Mouse (Mus musculus) telencephalon, adult 2 months (tissue): Measurements from ENCODE around the gene Rprd1b.

Source experiments
- DNase-seq: peaks from one replicate; pipeline ENCODE4 v3.0.0-alpha.2; 2011; ENCODE audit warnings: low read depth, low spot score

The Rprd1b gene

DNA sequence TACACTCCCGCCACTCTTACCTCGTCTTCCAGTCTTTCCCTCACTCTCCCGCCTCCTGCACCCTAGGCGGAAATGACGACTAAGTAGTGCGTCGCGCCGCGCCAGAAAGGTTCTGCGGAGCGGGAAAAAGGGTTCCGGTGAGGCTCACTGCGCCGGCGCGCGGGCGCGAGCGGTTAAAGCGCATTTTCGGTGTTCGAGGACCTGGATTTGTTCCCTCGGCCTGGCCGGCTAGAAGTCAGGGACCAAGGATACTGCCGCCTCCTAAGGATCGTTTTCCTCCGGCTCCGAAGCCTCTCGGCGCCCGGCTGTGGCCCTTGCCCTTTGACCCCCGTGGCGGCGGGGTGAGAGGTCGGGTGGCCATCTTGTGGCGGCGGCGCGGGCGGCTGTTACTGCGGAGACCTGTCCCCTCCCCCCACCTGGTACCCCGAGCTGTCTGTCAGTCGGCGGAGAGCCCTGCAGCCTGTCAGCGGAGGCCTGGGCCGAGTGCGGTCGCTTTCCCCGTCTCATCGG lies at the start of gene Rprd1b, which contains the start of gene Tti1:
Gene Rprd1b, plus strand, starts transcription at position 144 of the 510 bp plus-strand sequence.
Gene Tti1, minus strand, starts transcription at position 80 of the 510 bp plus-strand sequence.
- DNase-seq, result peak; percentile 89

DNA sequence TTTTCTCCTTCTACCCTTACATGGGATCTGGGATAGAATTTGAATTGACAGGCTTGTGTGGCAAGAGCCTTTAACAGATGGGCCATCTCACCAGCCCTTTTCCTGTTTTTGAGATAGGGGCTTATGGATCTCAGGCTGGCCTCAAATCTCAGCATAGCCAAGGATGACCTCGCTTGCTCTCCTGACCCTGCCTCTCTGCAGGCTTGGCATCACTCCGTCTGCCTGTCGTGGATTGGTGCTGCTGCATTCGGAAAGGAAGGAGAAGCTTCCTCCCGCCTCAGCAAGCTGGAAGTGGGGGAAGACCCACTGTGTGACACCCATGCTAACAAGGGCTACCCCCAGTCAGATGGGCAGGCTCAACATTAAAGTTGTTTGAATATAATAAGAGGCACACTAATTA lies 49.1 kb upstream of the Rprd1b start:
- no peak for DNase-seq

DNA sequence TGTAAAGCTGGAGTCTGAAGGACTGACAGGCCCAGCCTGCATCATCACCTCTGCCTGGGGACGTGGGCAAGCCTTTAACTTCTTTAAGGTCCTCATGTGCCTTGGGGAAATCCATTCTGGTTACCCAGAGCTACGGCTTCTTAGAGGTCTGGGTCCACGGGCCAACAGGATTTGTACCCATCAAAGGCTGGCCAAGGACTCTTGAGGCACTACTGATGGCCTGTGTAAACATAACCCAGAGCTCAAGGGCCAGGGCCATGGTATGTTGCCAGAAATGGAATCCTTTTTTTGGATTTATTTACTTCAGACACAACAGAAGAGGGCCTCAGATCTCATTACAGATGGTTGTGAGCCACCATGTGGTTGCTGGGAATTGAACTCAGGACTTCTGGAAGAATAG lies 45.6 kb upstream of the Rprd1b start:
- DNase-seq, result no peak

DNA sequence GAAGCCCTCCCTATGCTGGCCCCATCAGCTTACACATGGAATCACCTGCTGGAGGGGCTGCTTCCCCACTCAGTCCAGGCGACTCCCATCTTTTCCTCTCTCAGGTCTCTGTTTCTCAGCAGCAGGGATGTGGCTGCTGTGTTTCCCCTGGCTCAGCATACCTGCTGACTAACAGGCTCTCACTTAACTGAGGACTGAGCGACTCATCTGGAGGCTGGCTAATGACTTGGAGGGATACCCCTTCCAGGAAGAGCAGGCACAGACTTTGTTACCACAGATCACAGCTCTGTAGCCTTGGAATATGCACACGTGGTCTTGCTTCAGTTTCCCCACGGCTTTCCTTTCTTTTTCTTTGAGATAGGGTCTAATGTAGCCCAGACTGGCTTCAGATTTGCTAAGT lies 45.0 kb upstream of the Rprd1b start:
- DNase-seq, result no peak

DNA sequence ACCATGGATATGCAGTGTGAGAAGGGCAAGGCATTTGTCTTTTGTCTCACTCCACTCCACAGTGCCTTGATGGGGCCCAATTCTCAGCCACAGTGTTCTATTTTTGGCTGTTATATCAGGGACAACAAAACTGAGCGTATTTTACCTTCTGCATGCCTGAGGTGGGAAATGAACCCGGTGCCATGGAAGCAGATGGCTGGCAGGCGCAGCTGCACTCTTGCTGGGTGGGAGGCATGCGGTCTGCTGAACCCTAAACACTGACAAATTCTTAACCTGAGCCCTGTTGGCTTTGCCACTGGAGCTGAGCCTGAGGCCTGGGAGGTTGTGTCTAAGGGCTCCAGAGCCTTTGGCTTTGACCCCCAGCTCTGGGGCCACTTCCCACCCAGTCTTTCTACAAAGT lies 42.7 kb upstream of the Rprd1b start:
- DNase-seq, result no peak

DNA sequence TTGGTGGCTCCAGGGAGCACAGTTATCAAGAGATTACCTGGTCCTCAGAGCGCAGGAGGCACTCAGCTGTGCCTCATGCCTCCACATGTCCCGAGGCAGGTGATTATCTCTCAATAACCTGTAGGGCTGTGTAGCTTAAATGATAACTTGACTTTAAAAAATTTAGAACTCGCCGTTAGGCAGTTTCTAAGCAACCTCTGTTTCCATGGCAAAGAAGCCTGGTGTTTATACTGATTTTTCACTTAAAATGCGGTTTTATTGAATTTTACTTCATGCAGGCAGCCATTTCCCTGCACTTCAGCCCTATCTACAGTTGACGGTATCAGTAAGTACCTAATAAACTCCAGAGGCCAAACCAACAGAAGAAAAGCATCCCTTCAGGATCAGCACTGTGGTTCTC lies 42.1 kb upstream of the Rprd1b start:
- no peak for DNase-seq

DNA sequence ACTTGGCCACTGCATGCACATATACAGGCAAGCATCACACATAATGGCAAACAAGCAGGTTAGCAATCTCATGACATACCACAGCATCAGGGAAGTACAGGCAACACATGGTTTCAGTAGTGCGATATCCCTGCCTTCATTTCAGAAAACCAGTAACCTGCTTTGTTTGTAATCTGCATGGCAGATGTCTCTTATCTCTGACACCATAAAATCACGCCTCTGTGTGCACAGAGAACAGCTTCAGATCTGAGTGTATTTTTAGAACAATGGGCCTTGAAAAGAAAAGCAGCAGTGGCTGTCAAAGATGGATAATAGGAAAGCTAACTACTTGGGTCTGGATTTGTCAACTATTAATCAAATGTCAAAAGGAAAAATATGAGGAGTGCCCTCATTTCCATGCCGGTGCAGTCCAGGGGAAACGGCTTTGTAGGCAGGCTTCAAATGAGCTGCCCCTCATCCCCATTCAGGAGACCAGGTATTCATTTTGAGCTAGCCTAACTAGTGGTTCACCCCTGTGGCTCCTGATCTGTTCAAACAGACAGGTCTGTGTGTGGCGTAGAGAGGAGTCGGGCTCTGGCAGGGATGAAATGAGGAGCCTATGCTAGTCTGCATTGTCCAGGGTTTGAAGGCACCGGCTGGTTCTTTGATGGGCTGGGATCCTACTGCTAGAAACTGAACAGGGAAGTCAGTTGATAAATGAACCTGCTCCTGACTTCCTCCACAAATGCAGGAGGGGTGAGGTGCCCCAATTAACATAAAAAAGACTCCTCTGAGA lies 39.7 kb upstream of the Rprd1b start:
- DNase-seq, result no peak

DNA sequence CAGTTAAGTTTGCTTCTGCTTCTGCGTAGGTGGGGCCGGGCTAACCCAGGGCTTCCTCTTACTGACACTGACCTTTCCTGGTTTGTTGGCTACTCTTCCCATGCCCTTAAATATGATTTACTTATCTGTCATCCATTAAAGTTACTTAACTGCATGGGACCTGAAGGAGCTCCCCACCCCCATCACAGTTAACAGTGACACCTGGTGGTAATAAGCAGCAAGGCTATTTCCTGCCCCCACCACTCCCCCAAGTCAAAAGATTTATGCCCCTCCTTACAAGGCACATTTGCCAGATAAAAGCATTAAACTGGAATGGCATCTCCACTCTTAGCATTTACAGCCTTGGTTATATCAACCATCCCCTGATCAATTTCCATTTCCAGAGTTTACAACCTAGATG lies 38.4 kb upstream of the Rprd1b start:
- no peak for DNase-seq

DNA sequence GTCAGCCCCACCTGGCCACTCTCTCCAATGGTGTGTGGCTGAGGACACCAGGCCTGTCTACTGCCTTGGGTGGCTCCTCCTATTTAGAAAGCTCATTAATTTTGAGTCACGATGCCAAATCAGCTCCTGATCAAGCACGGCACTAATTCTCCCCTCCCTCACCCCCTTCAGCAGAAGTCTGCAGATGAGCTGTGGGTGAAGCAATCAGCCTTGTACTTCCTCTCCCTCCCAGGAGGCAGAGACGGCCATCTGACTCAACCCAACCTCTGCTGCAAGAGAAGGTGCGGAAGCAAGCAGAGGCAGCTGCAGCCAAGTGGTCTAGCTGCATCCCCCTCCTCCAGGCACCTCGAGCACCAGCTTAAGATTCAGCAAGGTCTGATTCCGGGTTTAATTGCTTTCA lies 37.3 kb upstream of the Rprd1b start:
- DNase-seq, result no peak

DNA sequence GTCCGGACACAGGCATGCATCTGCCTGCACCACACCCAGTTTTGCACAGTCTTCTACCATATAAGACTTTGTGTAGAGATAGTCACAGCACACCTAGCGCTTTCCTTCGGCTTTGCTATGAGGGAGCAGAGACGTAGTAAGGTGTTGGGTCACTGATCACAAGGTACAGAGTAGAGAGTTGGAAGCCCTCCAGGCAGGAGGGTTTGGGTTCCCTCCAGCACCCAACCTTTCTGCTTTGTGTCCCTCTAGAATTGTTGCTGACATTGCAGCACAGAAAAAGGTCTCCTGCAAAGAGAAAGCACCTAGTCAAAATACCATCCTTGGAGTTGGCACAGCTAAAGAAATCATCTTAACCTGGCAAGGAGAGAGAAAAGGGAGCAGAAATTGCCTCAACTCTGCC lies 35.8 kb upstream of the Rprd1b start:
- no peak for DNase-seq

DNA sequence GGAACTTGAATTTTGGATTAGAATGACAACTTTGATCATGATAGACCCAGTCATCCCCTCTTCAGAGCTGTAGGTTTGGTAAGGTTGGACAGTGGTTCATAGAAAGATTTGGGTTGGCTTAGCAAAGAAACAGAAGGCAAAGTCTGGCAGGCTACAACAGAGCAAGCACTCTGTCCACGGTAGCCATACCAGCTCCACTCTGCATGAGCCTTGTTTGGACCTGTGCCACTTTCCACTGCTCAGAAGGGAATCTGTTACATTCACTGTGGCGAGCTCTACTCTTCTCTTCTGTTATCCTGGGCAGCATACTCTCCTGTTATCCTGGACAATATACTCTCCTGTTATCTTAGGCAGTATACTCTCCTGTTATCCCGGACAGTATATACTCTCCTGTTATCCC lies 29.5 kb upstream of the Rprd1b start:
- no peak for DNase-seq

DNA sequence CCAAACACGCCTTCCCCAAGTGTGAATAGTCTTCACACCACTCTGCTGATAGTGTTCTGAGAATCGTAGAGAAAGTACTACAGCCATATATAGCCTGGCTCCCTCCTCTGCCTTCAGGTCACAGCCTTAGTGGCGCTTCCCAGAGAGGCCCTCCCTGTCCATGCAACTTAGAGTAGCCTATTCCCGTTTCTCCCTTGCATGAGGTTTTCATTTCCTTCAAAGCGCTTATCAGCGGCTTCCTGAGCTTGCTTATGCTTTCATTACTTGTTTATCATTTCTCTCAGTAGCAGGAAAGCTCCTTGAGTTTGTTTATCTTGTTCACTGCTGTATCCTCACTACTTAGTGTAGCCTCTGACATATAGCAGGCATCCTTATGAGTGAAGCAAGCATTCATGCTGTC lies 23.7 kb upstream of the Rprd1b start:
- DNase-seq, result no peak

DNA sequence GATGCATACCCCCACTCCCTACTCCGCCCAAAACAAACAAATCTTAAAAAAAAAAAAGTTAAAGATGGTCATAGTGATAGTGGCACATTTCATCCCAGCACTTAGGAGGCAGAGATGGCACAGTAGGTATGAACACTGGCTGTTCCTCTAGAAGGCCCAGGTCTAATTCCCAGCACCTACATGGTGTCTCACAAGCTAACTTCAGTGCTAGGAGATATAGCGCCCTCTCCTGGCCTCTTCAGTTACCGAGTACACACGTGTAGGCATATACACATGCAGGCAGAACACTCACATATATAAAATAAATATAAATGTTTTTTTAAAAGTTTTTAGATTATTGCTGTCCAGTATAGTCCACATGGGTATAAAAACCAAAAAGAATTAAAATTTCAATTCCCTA lies 22.7 kb upstream of the Rprd1b start:
- DNase-seq, result no peak

DNA sequence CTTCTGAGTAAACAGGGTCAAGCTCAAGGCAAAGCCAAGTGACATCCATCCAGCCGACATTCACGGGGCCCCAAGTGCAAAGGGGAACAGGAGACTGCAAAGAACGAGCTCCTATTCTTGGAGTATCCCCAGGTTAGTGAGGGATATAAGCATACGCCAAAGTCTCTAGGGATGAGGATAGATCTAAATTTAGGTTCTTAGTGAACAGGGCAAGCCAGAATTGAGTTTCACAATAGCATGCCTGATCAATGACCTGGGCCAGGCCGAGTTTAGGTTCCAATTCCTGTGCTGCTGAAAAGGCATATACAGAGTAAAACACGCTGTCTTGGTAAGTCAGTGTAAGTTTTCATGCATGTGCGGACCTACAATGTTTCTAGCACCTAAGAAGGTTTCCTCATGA lies 18.9 kb upstream of the Rprd1b start:
- no peak for DNase-seq

DNA sequence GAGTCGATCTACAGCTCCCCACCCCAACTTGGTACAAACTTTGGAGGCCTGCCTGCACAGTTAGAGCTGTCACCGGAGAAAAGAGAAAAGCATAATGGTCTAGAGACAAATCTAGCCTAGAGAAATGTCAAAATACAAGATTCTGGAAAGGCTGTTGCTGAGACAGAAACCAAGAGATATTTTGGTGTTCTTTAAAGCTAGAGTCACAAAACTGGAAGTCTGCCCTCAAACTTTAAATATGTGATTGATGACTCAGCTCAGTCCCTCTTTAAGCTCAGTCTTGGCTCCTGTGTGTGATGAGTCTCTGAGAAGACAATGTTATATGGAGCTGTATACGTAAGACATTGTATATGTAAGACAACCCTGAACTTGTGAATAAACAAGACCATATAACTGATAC lies 15.7 kb upstream of the Rprd1b start:
- peak; percentile 73 for DNase-seq

DNA sequence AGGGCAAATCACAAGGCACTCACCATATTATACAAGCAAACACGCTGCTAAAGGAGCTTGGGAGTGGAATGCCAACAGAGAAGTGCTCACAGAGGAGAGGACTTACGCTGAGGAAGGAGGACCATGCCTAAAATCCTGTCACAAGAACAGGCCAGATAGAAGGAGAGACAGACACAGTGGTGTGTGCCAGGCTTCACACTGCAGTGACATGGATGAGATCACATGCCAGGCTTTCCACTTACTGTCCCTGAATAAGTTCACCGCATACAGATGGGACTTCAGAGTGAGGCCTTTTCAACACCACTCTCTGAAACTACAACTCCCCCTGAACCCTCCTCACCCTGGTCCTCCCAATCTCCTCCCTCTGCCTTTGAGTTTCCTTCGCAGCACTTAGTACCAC lies 11.0 kb upstream of the Rprd1b start:
- DNase-seq, result no peak

DNA sequence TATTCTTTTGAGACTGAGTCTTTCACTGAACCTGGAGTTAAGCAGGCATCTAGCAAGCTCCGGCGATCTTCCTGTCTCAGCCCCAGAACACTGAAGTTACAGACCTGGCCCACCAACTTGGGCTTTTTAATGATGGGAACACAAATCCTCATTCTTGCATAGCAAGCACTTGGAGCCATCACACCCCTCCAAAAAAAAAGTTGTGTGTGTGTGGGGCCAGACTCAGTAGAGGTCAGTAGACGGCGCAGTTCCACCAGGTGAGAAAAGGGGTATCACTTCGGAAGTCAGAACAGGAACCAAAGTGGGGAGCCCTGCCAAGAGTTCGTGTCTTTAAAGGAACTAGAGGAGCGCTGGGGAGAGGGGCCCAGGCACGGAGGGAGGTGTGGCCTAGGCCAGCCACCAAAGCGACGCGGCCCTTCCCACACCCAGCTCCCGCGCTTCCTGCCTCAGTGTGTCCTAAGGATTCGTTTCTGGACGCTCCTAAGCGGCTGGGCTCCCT lies 393 bp upstream of the Rprd1b start:
- no peak for DNase-seq

DNA sequence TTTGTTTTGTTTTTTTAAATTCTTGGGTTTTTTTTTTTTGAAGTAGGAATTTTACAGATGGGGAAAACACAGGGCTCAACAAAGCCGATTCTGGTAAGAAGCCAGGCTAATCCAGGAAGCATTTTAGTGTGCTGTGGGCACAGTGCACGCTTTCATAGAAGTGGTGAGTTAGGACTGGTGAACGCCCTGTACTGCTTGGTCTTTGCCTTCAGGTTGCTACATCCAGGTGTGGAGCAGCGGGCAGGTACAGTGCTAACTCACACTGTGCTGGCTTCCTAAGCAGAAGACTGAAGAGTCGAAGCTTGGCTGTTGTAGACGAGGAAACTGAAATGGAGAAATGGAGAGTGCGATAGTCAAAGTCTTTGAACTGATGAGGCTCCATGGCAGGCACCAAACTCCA lies 1.7 kb downstream of the Rprd1b start:
- DNase-seq, result no peak

DNA sequence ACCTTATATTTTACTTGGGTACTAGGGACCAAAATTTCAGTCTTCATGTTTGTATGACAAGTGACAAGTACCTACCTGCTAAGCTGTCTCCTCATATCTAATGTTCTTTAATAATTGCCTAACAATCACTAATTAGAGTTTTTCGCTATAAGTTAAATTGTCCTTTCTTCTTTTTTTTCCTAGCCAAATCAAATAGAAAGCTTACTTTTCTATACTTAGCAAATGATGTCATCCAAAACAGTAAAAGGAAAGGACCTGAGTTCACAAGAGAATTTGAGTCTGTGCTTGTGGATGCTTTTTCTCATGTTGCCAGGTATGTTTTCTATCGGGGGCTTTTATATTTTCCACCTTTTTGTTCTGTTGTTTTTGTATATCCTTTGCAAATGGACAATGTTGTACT lies 7.5 kb downstream of the Rprd1b start:
- no peak for DNase-seq

DNA sequence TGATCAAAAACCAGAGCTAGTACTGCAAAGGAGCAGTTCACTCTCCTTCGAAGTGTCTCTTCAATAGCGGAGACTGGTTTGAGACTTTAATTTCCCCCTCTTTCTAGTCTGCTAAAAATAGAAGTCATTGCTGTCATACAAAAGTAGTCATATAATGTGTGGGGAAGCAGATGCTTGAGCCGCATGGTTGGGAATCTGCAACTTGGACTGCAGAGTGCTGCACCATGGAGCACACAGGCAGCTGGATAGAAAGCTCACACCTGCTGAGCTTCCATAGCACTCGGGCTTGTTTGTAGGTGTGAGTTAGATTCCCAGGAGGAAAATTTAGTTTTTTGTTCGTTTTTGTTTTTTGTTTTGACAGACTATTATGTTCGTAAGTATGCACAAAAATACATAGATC lies 8.1 kb downstream of the Rprd1b start:
- DNase-seq, result no peak

DNA sequence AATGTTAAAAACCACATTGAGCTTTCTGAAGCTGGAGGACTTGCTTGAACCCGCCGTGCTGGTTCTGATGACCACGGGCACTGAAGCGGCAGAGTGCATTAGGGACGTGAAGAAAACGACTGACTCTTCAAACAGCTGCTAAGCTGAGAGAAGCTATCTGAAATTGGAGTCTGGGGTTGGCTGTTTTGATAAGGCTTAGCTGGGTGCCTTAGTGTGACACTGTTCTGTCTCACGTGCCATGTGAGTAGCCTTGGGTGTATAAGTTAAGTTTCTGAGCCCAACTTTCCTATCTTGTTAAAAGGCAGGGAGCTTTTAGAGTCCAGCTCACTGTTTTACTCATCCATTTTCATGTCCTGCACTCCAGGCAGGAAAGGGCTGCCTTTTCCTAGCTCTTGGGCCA lies 8.7 kb downstream of the Rprd1b start:
- DNase-seq, result no peak

DNA sequence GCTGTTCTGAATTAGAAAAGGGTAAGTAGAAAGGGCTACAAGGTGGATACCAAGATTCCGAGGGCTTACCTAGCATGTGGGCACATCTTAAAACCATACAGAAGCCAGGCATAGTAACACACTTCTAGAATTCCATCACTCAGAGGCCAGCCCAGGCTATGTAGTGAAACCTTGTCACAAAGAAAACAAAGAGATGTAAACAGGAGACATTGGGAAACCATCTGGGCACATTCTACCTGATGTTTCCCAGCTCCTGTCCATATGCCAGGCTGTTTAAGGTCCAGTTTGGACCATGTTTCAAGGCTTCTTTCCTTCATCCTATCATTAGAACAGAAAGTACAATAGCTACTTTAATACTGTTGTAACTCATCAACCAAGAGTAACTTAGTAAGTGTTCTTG lies 9.3 kb downstream of the Rprd1b start:
- no peak for DNase-seq

DNA sequence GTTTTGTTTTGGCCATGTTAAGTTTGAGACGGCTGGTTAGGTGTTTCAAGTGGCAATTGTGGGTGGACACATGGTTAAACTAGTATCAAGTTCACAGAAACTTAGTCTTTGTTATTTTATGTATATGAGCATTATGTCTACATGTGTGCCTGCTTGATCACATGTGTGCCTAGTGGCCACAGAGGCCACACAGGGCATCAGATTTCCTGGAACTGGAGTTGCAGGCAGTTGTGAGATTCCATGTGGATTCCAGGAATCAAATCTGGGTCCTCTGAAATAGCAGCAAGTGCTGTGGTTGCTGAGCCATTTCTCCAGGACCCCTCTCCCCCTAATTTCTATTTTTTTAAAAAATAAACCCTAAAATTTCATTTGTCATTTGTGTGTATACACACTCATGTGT lies 11.4 kb downstream of the Rprd1b start:
- no peak for DNase-seq

DNA sequence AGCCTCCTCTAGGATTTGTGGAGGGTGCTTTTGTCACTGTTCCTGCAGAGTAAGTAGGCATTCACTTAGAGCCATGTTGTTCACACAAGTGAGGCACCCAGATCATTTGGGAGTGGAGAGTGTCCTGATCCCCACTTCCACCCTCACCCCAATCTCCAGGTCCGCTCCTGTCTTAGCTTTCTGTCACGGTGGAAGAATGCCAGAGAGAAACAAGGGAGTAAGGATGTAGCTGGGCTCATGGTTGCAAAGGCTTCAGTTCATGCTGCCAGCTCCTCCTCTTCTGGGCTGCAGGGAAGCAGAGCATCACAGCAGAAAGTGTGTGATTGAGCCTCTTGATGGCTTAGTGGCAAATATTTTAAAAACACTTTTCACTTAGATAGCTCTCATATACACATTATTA lies 12.1 kb downstream of the Rprd1b start:
- DNase-seq, result no peak
